Mouse (Mus musculus): Measurements from ENCODE around the gene Smim4.

- TF ChIP-seq CTCF (IDR thresholded peaks at IDR 0.05; ENCODE audit: low read depth) (no peak), EP300 (IDR thresholded peaks at IDR 0.05; ENCODE audit: low read depth) (no peak)
These were observed 18.1 kb downstream of the Smim4 start for GRCm38 (mm10) chr14:31110613-31111012.

All from liver, postnatal 0 days (tissue).